Mouse (Mus musculus): ENCODE data around the gene Usp10.

DNA sequence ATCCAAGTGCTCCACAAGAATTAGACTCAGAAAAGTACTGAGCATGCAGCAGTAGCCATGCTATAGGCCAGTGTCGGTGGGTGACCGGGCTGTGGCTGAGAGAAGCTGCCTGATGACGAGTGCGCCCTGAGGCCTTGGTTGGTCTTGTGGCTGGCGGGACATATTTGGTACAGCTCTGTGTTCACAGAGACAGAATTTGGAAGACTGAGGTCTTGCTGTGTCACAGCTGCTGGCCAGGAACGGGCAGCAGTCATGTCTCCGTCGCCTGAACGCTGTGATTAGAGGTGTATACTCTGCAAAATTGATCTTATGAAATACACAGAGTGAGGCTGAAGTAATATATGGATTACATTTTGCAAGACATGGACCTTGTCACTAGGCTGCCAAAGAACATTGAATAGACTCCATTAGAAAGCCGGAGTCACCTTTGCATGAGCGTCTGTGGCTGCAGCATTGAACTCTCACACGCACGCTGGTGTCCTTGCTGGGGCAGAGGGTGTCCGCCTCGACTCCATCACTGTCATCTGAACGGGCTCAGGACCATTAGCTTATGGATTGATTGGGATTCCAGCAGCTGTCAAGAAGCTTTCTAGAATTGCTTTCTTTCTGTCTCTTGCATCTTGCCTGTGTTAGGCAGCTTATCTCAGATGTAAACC lies 6.2 kb downstream of the Usp10 start:
- TF ChIP-seq POLR2A (IDR thresholded peaks at IDR 0.05; ENCODE audit: control insufficient read depth in 1 of 2, insufficient read depth in 1 of 2, low read depth in 1 of 2, low read length in 2 of 2, poor library complexity in 1 of 2) (no peak), E2F4 (IDR thresholded peaks at IDR 0.05; ENCODE audit: borderline replicate concordance, low read depth, low read length) (no peak), NELFE (IDR thresholded peaks at IDR 0.05; ENCODE audit: low read depth, low read length) (no peak), TAL1 (IDR thresholded peaks at IDR 0.05; ENCODE audit: low read length) (no peak), POLR2AphosphoS5 (IDR thresholded peaks at IDR 0.05; ENCODE audit: borderline replicate concordance, low read depth, low read length) (no peak), CHD2 (IDR thresholded peaks at IDR 0.05; ENCODE audit: low read length) (no peak), EP300 (IDR thresholded peaks at IDR 0.05; ENCODE audit: low read depth in 1 of 2, low read length in 2 of 2) (no peak), CTCF (IDR thresholded peaks at IDR 0.05 in 2 of 3, conservative IDR thresholded peaks at IDR 0.05 in 1 of 3; ENCODE audit: control insufficient read depth in 1 of 3, insufficient read depth in 1 of 3, low read depth in 2 of 3, low read length in 3 of 3, poor library complexity in 1 of 3, severe bottlenecking in 1 of 3) (no peak), USF1 (IDR thresholded peaks at IDR 0.05; ENCODE audit: low read depth, low read length) (no peak), GATA1 (IDR thresholded peaks at IDR 0.05; ENCODE audit: low read depth, low read length) (no peak), MAX (IDR thresholded peaks at IDR 0.05; ENCODE audit: low read length) (no peak), MYB (IDR thresholded peaks at IDR 0.05; ENCODE audit: low read depth, low read length) (no peak)
